Mouse (Mus musculus): ENCODE data around the gene Plekhm3.

GRCm38 (mm10) chr1:64744616-64745015 lies 212.0 kb downstream of the Plekhm3 start:
- TF ChIP-seq CTCF (IDR thresholded peaks at IDR 0.05; ENCODE audit: borderline replicate concordance, control insufficient read depth, extremely low read depth, insufficient read depth, low read length, poor library complexity) (no peak), POLR2A (IDR thresholded peaks at IDR 0.05; ENCODE audit: control insufficient read depth, extremely low read depth, insufficient read depth, low read length, poor library complexity) (no peak)

Measured in thymus, adult 2 months (tissue).